Mouse (Mus musculus) limb, embryonic 11.5 days (tissue): ENCODE data around the gene Myef2. TPM values are rescaled to one million over a fixed set of nuclear protein-coding genes. Genes with fewer than 3 reads are reported as not detected.

Experiments used
- ATAC-seq: fragments of 200-750 bp; cut with Nextera tagmentation; 2 replicates; pipeline ENCODE4 v1.8.0; 2017; ENCODE audit warnings: low read depth; ENCODE audit not compliant: insufficient number of reproducible peaks, low FRiP score, low TSS enrichment
- DNase-seq: peaks from one replicate; pipeline ENCODE4 v3.0.0-alpha.2; 2015; ENCODE audit warnings: low spot score
- H3K27ac ChIP-seq: fragments of 300-500 bp; sonication (generic); replicated peaks from 2 replicates; pipeline ENCODE4 v1.5.1; 2014; ENCODE audit warnings: low read depth, mild to moderate bottlenecking, low read length
- H3K27me3 ChIP-seq: fragments of 300-500 bp; sonication (generic); 2 replicates; pipeline ENCODE4 v1.6.1; 2014; ENCODE audit warnings: mild to moderate bottlenecking, low read length, mixed read lengths; ENCODE audit not compliant: control insufficient read depth, insufficient read depth
- H3K36me3 ChIP-seq: fragments of 300-500 bp; sonication (generic); 2 replicates; pipeline ENCODE4 v1.6.1; 2014; ENCODE audit warnings: mild to moderate bottlenecking, low read length, moderate library complexity, mixed read lengths; ENCODE audit not compliant: control insufficient read depth, insufficient read depth
- H3K4me1 ChIP-seq: fragments of 300-500 bp; sonication (generic); 2 replicates; pipeline ENCODE4 v1.6.1; 2014; ENCODE audit warnings: low read length, mixed read lengths; ENCODE audit not compliant: control insufficient read depth, insufficient read depth
- H3K4me2 ChIP-seq: fragments of 300-500 bp; sonication (generic); 2 replicates; pipeline ENCODE4 v1.6.1; 2014; ENCODE audit warnings: low read depth, mild to moderate bottlenecking, moderate library complexity; ENCODE audit not compliant: severe bottlenecking
- H3K4me3 ChIP-seq: fragments of 300-500 bp; sonication (generic); 2 replicates; pipeline ENCODE4 v1.5.1; 2014; ENCODE audit warnings: low read depth, low read length
- H3K9ac ChIP-seq: fragments of 300-500 bp; sonication (generic); 2 replicates; pipeline ENCODE4 v1.6.1; 2014; ENCODE audit warnings: mild to moderate bottlenecking, low read length
- H3K9me3 ChIP-seq: fragments of 300-500 bp; sonication (generic); 2 replicates; pipeline ENCODE4 v1.6.1; 2016; ENCODE audit warnings: low read length; ENCODE audit not compliant: control insufficient read depth
- WGBS: fragments of 180-500 bp; shearing (Covaris S2); extraction: QIAGEN DNeasy Blood & Tissue Kit; methylation state at CpG from one replicate; pipeline ENCODE4 v1.1.7; 2014; 5-methylcytosine and 5-hydroxymethylcytosine counted together
- polyA plus RNA-seq: library from polyadenylated mRNA; unstranded; fragments of >200 nt; fragmentation: Nextera tagmentation; extraction: Ambion mirVana; gene quantifications from 2 replicates; pipeline ENCODE4 v1.2.1, GENCODE M21; 2014

Myef2 gene
- polyA plus RNA-seq, 1 experiment from 2014 or later = 136 TPM

DNA sequence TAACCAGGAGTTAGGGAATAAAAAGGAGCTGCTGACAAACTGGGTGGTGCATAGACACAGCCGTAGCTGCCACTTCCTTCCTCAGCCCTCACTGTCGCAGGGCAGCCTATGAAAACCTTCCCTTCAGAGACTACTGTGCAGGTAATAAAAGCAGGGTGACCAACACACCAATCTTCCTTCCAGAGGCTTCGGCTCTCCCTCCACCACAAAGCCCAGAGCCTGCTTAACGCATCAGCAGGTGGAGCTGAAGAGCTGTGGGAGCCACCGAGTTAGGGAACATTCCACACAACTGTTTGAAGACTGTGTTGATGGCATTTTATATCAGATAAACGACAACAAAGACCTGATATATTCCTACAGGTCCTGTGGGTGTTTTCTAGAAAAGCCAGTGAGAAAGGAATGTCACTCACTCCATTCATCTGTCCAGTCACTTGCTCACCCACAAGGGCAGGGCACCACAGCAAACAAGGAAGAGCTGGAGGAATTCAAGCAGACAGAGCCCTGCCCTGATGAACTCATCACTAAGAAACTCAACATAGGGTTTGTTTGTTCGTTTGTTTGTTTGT is 66.1 kb downstream of the Myef2 start:
- ATAC-seq (no peak), DNase-seq (peak; percentile 24)
- Histone ChIP-seq H3K4me3 (no peak overlapping the region), H3K36me3 (no peaks in the 10 kb centered on the region), H3K9ac (no peak overlapping the region), H3K4me1 (no peaks in the 10 kb centered on the region), H3K27me3 (no peaks in the 10 kb centered on the region), H3K9me3 (no peaks in the 10 kb centered on the region), H3K27ac (no peak overlapping the region), H3K4me2 (no peak overlapping the region)
- 51% methylated on average over 7 of the region's 7 CpGs for WGBS

DNA sequence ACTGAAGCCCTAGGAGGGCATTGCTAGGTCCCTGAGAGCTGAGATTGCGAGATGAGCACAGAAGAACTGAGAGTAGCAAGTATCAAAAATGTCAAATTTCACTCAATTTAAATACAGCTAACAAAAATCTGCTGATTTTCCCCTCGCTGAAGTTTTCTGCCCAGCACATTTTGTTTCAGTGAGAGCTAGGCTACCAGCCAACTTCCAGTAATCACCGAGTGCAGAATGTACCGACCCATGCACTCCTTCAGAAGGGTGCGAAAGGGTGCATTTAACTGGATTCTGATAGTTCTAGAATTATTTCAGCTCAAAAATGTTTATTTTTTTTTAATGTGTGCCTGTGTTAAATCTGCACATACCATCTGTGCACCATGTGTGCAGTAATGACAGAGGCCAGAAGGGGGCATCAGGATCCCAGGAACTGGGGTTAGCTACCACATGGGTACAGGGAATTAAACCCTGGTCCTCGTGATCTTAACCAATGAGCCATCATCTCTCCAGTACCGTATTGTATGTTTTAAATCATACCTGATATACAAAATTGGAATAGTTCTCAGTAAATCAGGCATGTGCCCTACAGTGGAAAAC is 68.1 kb downstream of the Myef2 start:
- Histone ChIP-seq H3K27me3 (no peaks in the 10 kb centered on the region), H3K9me3 (no peaks in the 10 kb centered on the region), H3K4me1 (no peaks in the 10 kb centered on the region), H3K27ac (no peak overlapping the region), H3K9ac (no peak overlapping the region), H3K4me3 (no peak overlapping the region), H3K4me2 (no peak overlapping the region), H3K36me3 (no peaks in the 10 kb centered on the region)
- DNase-seq (no peak), ATAC-seq (no peak)
- WGBS = 88% methylated on average over 7 of the region's 7 CpGs

Other genes starting within 250 kb of the Myef2 start
- 3.9 and 4.4 TPM in 2 replicates for gene Slc24a5, start 55.5 kb downstream of the Myef2 start, polyA plus RNA-seq
- gene Ctxn2, start 13.0 kb upstream of the Myef2 start, polyA plus RNA-seq = not detected in 2 replicates
- gene Slc12a1, start 28.8 kb upstream of the Myef2 start, polyA plus RNA-seq = not detected in 2 replicates
- gene Dut, start 123.5 kb upstream of the Myef2 start, polyA plus RNA-seq = 233 and 247 TPM in 2 replicates